Mouse (Mus musculus) CH12.LX (cell line): Measurements from ENCODE around the gene Ugt2b1. TPM values are rescaled to one million over a fixed set of nuclear protein-coding genes. Genes with fewer than 3 reads are reported as not detected.

ENCODE experiments used
- DNase-seq: peaks from one replicate; pipeline ENCODE4 v3.0.0-alpha.2; 2013; ENCODE audit errors: extremely low read depth
- H3K27ac ChIP-seq: 2 replicates; pipeline ENCODE4 v1.5.1; 2012; ENCODE audit warnings: low read depth, mild to moderate bottlenecking, control low read depth, moderate library complexity; ENCODE audit not compliant: insufficient read depth
- H3K27me3 ChIP-seq: replicated peaks from 2 replicates; pipeline ENCODE3; 2012; ENCODE audit warnings: inconsistent platforms
- H3K36me3 ChIP-seq, 2 experiments: replicated peaks in 1 of 2; 2 replicates each; pipeline versions ENCODE3 to v1.6.1; 2012; ENCODE audit warnings: inconsistent platforms in 1 of 2, low read length in 1 of 2, mild to moderate bottlenecking in 1 of 2, mixed read lengths in 1 of 2, moderate library complexity in 1 of 2; ENCODE audit not compliant: control insufficient read depth in 1 of 2, insufficient read depth in 1 of 2
- H3K4me1 ChIP-seq, 2 experiments: 2 replicates each; pipeline ENCODE4 v1.6.1; 2012; ENCODE audit warnings: inconsistent platforms in 1 of 2, moderate library complexity in 1 of 2; ENCODE audit not compliant: insufficient read depth in 2 of 2, control insufficient read depth in 1 of 2
- H3K4me2 ChIP-seq: 2 replicates; pipeline ENCODE4 v1.6.1; 2012; ENCODE audit warnings: low read depth, mild to moderate bottlenecking, control low read depth; ENCODE audit not compliant: poor library complexity, insufficient read depth, severe bottlenecking
- H3K4me3 ChIP-seq, 3 experiments: fragments of 150-350 bp in 1 of 3; sonication (generic) in 1 of 3; replicated peaks in 1 of 3; 2 replicates each; pipeline versions ENCODE3 to v1.5.1; 2011 to 2012; ENCODE audit warnings: low read depth in 2 of 3, low read length in 2 of 3, mild to moderate bottlenecking in 2 of 3, moderate library complexity in 2 of 3, control low read depth in 1 of 3, improper control_type of control experiment in 1 of 3, inconsistent platforms in 1 of 3, mixed read lengths in 1 of 3; ENCODE audit not compliant: poor library complexity in 1 of 3
- H3K79me2 ChIP-seq: replicated peaks from 2 replicates; pipeline ENCODE4 v1.6.1; 2012; ENCODE audit warnings: mild to moderate bottlenecking, moderate library complexity; ENCODE audit not compliant: control insufficient read depth, poor library complexity, insufficient read depth, severe bottlenecking; ENCODE audit errors: extremely low read depth
- H3K9ac ChIP-seq: 2 replicates; pipeline ENCODE4 v1.6.1; 2012; ENCODE audit warnings: low read depth, mild to moderate bottlenecking, control low read depth, moderate library complexity; ENCODE audit not compliant: insufficient read depth
- H3K9me3 ChIP-seq: replicated peaks from 2 replicates; pipeline ENCODE3; 2012; ENCODE audit warnings: low read length, inconsistent platforms, mixed read lengths
- CTCF ChIP-seq, 2 experiments: IDR thresholded peaks in 1 of 2; conservative IDR thresholded peaks in 1 of 2; 2 replicates each; pipeline ENCODE4 v1.5.1; 2011 to 2012; ENCODE audit warnings: low read depth in 2 of 2, low read length in 2 of 2, improper control_type of control experiment in 1 of 2, inconsistent platforms in 1 of 2, mild to moderate bottlenecking in 1 of 2, moderate library complexity in 1 of 2
- E2F4 ChIP-seq: IDR thresholded peaks from 2 replicates; pipeline ENCODE4 v1.6.1; 2011; ENCODE audit warnings: low read depth, low read length, improper control_type of control experiment; ENCODE audit not compliant: insufficient replicate concordance
- ELF1 ChIP-seq: IDR thresholded peaks from 2 replicates; pipeline ENCODE4 v1.6.1; 2014; ENCODE audit warnings: low read depth, mild to moderate bottlenecking, inconsistent platforms, low read length, improper control_type of control experiment
- EP300 ChIP-seq: IDR thresholded peaks from 2 replicates; pipeline ENCODE4 v1.6.1; 2011; ENCODE audit warnings: low read length, improper control_type of control experiment
- ETS1 ChIP-seq: conservative IDR thresholded peaks from 2 replicates; pipeline ENCODE4 v1.6.1; 2012; ENCODE audit warnings: low read depth, mild to moderate bottlenecking, inconsistent platforms, low read length, improper control_type of control experiment, moderate library complexity
- HCFC1 ChIP-seq: IDR thresholded peaks from 2 replicates; pipeline ENCODE4 v1.6.1; 2012; ENCODE audit warnings: low read depth, mild to moderate bottlenecking, inconsistent platforms, low read length, improper control_type of control experiment
- JUN ChIP-seq: IDR thresholded peaks from 2 replicates; pipeline ENCODE4 v1.6.1; 2011; ENCODE audit warnings: low read depth, mild to moderate bottlenecking, low read length, improper control_type of control experiment, moderate library complexity; ENCODE audit not compliant: insufficient read depth
- JUND ChIP-seq: conservative IDR thresholded peaks from 2 replicates; pipeline ENCODE4 v1.6.1; 2011; ENCODE audit warnings: low read depth, low read length, improper control_type of control experiment
- KAT2A ChIP-seq: IDR thresholded peaks from 2 replicates; pipeline ENCODE4 v1.6.1; 2012; ENCODE audit warnings: low read length, improper control_type of control experiment, inconsistent platforms; ENCODE audit not compliant: insufficient replicate concordance
- MAX ChIP-seq: IDR thresholded peaks from 2 replicates; pipeline ENCODE4 v1.6.1; 2011; ENCODE audit warnings: low read length, improper control_type of control experiment
- MAZ ChIP-seq: IDR thresholded peaks from 2 replicates; pipeline ENCODE4 v1.6.1; 2012; ENCODE audit warnings: low read depth, mild to moderate bottlenecking, inconsistent platforms, low read length, improper control_type of control experiment, moderate library complexity
- MEF2A ChIP-seq: IDR thresholded peaks from 2 replicates; pipeline ENCODE4 v1.6.1; 2014; ENCODE audit warnings: low read depth, mild to moderate bottlenecking, inconsistent platforms, low read length, improper control_type of control experiment, borderline replicate concordance
- MXI1 ChIP-seq: IDR thresholded peaks from 2 replicates; pipeline ENCODE4 v1.6.1; 2011; ENCODE audit warnings: mild to moderate bottlenecking, low read depth, low read length, improper control_type of control experiment
- MYC ChIP-seq: IDR thresholded peaks from 2 replicates; pipeline ENCODE4 v1.6.1; 2011; ENCODE audit warnings: low read depth, mild to moderate bottlenecking, improper control_type of control experiment, low read length
- NELFE ChIP-seq: IDR thresholded peaks from 2 replicates; pipeline ENCODE4 v1.6.1; 2011; ENCODE audit warnings: low read depth, low read length, improper control_type of control experiment
- NRF1 ChIP-seq: IDR thresholded peaks from 2 replicates; pipeline ENCODE4 v1.6.1; 2014; ENCODE audit warnings: low read depth, mild to moderate bottlenecking, inconsistent platforms, low read length, improper control_type of control experiment, moderate library complexity
- PAX5 ChIP-seq: IDR thresholded peaks from 2 replicates; pipeline ENCODE4 v1.6.1; 2012; ENCODE audit warnings: low read length, inconsistent platforms, mixed read lengths
- POLR2A ChIP-seq: IDR thresholded peaks from 2 replicates; pipeline ENCODE4 v1.6.1; 2011; ENCODE audit warnings: low read depth, mild to moderate bottlenecking, improper control_type of control experiment, low read length
- POLR2AphosphoS2 ChIP-seq: IDR thresholded peaks from 2 replicates; pipeline ENCODE4 v1.6.1; 2011; ENCODE audit warnings: low read depth, low read length, improper control_type of control experiment
- RAD21 ChIP-seq: IDR thresholded peaks from 2 replicates; pipeline ENCODE4 v1.6.1; 2011; ENCODE audit warnings: low read depth, mild to moderate bottlenecking, low read length, improper control_type of control experiment, moderate library complexity
- RCOR1 ChIP-seq: conservative IDR thresholded peaks from 2 replicates; pipeline ENCODE4 v1.6.1; 2012; ENCODE audit warnings: low read depth, mild to moderate bottlenecking, inconsistent platforms, low read length, improper control_type of control experiment
- SMC3 ChIP-seq: IDR thresholded peaks from 2 replicates; pipeline ENCODE4 v1.6.1; 2011; ENCODE audit warnings: low read depth, low read length, improper control_type of control experiment
- TBP ChIP-seq: conservative IDR thresholded peaks from 2 replicates; pipeline ENCODE4 v1.6.1; 2011; ENCODE audit warnings: low read depth, low read length, improper control_type of control experiment
- UBTF ChIP-seq: IDR thresholded peaks from 2 replicates; pipeline ENCODE4 v1.6.1; 2012; ENCODE audit warnings: low read depth, mild to moderate bottlenecking, inconsistent platforms, low read length, improper control_type of control experiment, moderate library complexity
- USF1 ChIP-seq: IDR thresholded peaks from 2 replicates; pipeline ENCODE4 v1.6.1; 2014; ENCODE audit warnings: low read depth, mild to moderate bottlenecking, inconsistent platforms, low read length, improper control_type of control experiment
- USF2 ChIP-seq: conservative IDR thresholded peaks from 2 replicates; pipeline ENCODE4 v1.6.1; 2011; ENCODE audit warnings: low read depth, low read length, improper control_type of control experiment
- ZC3H11A ChIP-seq: IDR thresholded peaks from 2 replicates; pipeline ENCODE4 v1.6.1; 2012; ENCODE audit warnings: low read depth, mild to moderate bottlenecking, inconsistent platforms, low read length, improper control_type of control experiment
- ZKSCAN1 ChIP-seq: IDR thresholded peaks from 2 replicates; pipeline ENCODE4 v1.6.1; 2012; ENCODE audit warnings: low read depth, inconsistent platforms, low read length, improper control_type of control experiment, borderline replicate concordance
- ZMIZ1 ChIP-seq: IDR thresholded peaks from 2 replicates; pipeline ENCODE4 v1.6.1; 2012; ENCODE audit warnings: low read depth, mild to moderate bottlenecking, inconsistent platforms, low read length, improper control_type of control experiment
- ZNF384 ChIP-seq: IDR thresholded peaks from 2 replicates; pipeline ENCODE4 v1.6.1; 2012; ENCODE audit warnings: low read depth, low read length, improper control_type of control experiment, inconsistent platforms
- dilution Hi-C: fragments of 300-500 bp; cut with MboI; formaldehyde crosslinking; loops from 2 replicates; pipeline ENCODE4 v1.14.3; 2020; ENCODE audit warnings: low sequenced_read_pairs; ENCODE audit not compliant: extremely low pct_unique_long_range_greater_than_20kb, extremely low pct_ligation_motif_present
- in situ Hi-C: fragments of 300-500 bp; cut with MboI; formaldehyde crosslinking; loops from 3 replicates; pipeline ENCODE4 v1.14.3; 2019; ENCODE audit warnings: low sequenced_read_pairs, low pct_ligation_motif_present, low pct_unique_long_range_greater_than_20kb, mixed read lengths
- polyA plus RNA-seq: library from polyadenylated mRNA; unstranded; fragments of >175 nt; gene quantifications from 2 replicates; pipeline ENCODE4 v1.2.1, GENCODE M21; 2012; ENCODE audit warnings: low read depth; ENCODE audit not compliant: insufficient read length
- total RNA-seq, 2 experiments: library from RNA; depleted of rRNA; stranded (reverse); fragments of 300-350 nt in 1 of 2; fragments of >200 nt in 1 of 2; gene quantifications; 2 replicates each; pipeline ENCODE4 v1.2.3; 2012 to 2014

Ugt2b1 gene
- total and polyA plus RNA-seq, 3 experiments = not detected

- H3K4me3 ChIP-seq = no peak within 1 kb of the TSS
- no peak within 1 kb of the TSS for H3K4me2 ChIP-seq
- dilution Hi-C loops (no loop called here), in situ Hi-C loops (no loop called here)
- TF ChIP-seq KAT2A (no peak), ZNF384 (no peak), MAX (no peak), NELFE (no peak), SMC3 (no peak), ELF1 (no peak), POLR2A (no peak), RCOR1 (no peak), POLR2AphosphoS2 (no peak), ZC3H11A (no peak), JUN (no peak), NRF1 (no peak), ZKSCAN1 (no peak), HCFC1 (no peak), ETS1 (no peak), USF1 (no peak)
- no peak for DNase-seq
- H3K79me2 ChIP-seq = no peaks in the 10 kb centered on the region
- H3K9ac ChIP-seq = no peak within 1 kb of the TSS
- H3K9me3 ChIP-seq = no peaks in the 10 kb centered on the region
- H3K4me1 ChIP-seq = no peaks in the 10 kb centered on the region
- no peaks in the 10 kb centered on the region for H3K36me3 ChIP-seq
- H3K27me3 ChIP-seq = no peaks in the 10 kb centered on the region
- no peak within 1 kb of the TSS for H3K27ac ChIP-seq
Measured at GRCm38 (mm10) chr5:86906758-86907157, 19.6 kb downstream of the Ugt2b1 start, which contains the start of gene Ugt2b34. Gene Ugt2b34 (minus strand): TSS chr5:86906937.

GRCm38 (mm10) chr5:86889933-86890332, 36.4 kb downstream of the Ugt2b1 start:
- H3K9ac ChIP-seq = no peak overlapping the region
- H3K36me3 ChIP-seq = no peaks in the 10 kb centered on the region
- TF ChIP-seq EP300 (no peak), JUND (no peak), RCOR1 (no peak), ETS1 (no peak), MYC (no peak), TBP (no peak), UBTF (no peak), MAZ (no peak), MEF2A (no peak), KAT2A (no peak), POLR2AphosphoS2 (no peak), USF1 (no peak), NELFE (no peak), CTCF (conservative IDR thresholded peaks at IDR 0.05 in 1 of 2, IDR thresholded peaks at IDR 0.05 in 1 of 2; ENCODE audit: low read depth in 2 of 2, low read length in 2 of 2) (peak in 1 of 2 experiments; percentile 49; a peak in 3 of 4 replicates), JUN (no peak), ZNF384 (no peak), SMC3 (peak; percentile 34), USF2 (no peak), HCFC1 (no peak), RAD21 (peak; percentile 28), E2F4 (no peak), MXI1 (no peak), ZMIZ1 (no peak), PAX5 (no peak)
- TF ChIP-seq, all 38 proteins: peak for 3
- Histone ChIP-seq H3K79me2 (no peaks in the 10 kb centered on the region), H3K27ac (no peak overlapping the region), H3K4me3 (no peak overlapping the region), H3K9me3 (peaks cover 5% of the 10 kb centered on the region), H3K4me2 (no peak overlapping the region), H3K27me3 (no peaks in the 10 kb centered on the region), H3K4me1 (peaks cover 0 to 6% of the 10 kb centered on the region in 2 experiments; a peak in 1 of 4 replicates)
- no peak for DNase-seq
- dilution Hi-C loops = no loop called here
- in situ Hi-C loops = loop anchor here (25.0 kb wide), 1 partner anchor 247 kb away; the partner anchor contains the start of gene Ugt2b5
